Mouse (Mus musculus): ENCODE measurements at regions not wholly inside any gene's neighbourhood (a gene's known extent, or its start where the extent isn't known, plus 50 kb on each side); places are given as distances from the start of the nearest gene placed in this dataset.

DNA sequence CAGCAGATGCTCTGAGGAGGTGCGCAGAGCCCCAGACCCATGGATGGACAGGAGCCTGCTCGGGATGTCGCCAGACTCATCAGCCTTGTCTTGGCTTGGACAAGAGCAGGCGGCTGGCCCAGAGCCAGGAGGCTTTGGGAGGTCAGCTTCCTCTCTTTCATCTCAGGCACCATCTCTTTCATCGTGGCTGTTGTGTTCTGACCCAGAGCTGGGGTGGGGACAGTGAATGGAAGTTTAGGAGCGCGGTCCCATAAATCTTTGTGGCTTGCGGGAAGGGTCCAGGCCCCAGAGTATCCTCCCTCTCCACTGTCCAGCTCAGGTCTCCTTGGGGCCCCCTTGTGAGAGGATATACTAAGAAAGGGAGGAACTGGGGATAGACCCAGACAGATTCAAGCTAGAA lies 87.2 kb upstream of the Zbtb40 start:
- no peak for DNase-seq (ENCODE audit: extremely low read depth)
- TF ChIP-seq MEF2A (IDR thresholded peaks at IDR 0.05; ENCODE audit: borderline replicate concordance, low read depth, low read length) = no peak
- no peak for TF ChIP-seq MXI1 (IDR thresholded peaks at IDR 0.05; ENCODE audit: low read depth, low read length)
- no peak for TF ChIP-seq IRF4 (IDR thresholded peaks at IDR 0.05; ENCODE audit: low read depth, low read length)
- TF ChIP-seq JUND (conservative IDR thresholded peaks at IDR 0.05; ENCODE audit: low read depth, low read length) = no peak
- TF ChIP-seq ZC3H11A (IDR thresholded peaks at IDR 0.05; ENCODE audit: low read depth, low read length) = no peak
- no peak for TF ChIP-seq PAX5 (IDR thresholded peaks at IDR 0.05; ENCODE audit: low read length)
- no peak for TF ChIP-seq CTCF (conservative IDR thresholded peaks at IDR 0.05 in 1 of 2, IDR thresholded peaks at IDR 0.05 in 1 of 2; ENCODE audit: low read depth in 2 of 2, low read length in 2 of 2)
- no peak for TF ChIP-seq E2F4 (IDR thresholded peaks at IDR 0.05; ENCODE audit: insufficient replicate concordance, low read depth, low read length)
- TF ChIP-seq ZNF384 (IDR thresholded peaks at IDR 0.05; ENCODE audit: low read depth, low read length) = no peak
- TF ChIP-seq SIN3A (IDR thresholded peaks at IDR 0.05; ENCODE audit: low read length) = no peak
- no peak for TF ChIP-seq POLR2A (IDR thresholded peaks at IDR 0.05; ENCODE audit: low read depth, low read length)
- TF ChIP-seq CHD1 (IDR thresholded peaks at IDR 0.05; ENCODE audit: low read depth, low read length) = no peak
- TF ChIP-seq MAZ (IDR thresholded peaks at IDR 0.05; ENCODE audit: low read depth, low read length) = no peak
- TF ChIP-seq BHLHE40 (IDR thresholded peaks at IDR 0.05; ENCODE audit: low read depth, low read length) = no peak
- no peak for TF ChIP-seq ZMIZ1 (IDR thresholded peaks at IDR 0.05; ENCODE audit: low read depth, low read length)
- TF ChIP-seq ELF1 (IDR thresholded peaks at IDR 0.05; ENCODE audit: low read depth, low read length) = no peak
- Histone ChIP-seq H3K27me3 (replicated peaks) (peaks cover 95% of the 10 kb centered on the region), H3K9me3 (replicated peaks; ENCODE audit: low read length) (no peaks in the 10 kb centered on the region), H3K27ac (ENCODE audit: insufficient read depth, low read depth) (no peak overlapping the region), H3K9ac (ENCODE audit: insufficient read depth, low read depth) (no peak overlapping the region), H3K4me3 (replicated peaks in 1 of 3; ENCODE audit: low read depth in 2 of 3, low read length in 2 of 3, poor library complexity in 1 of 3) (no peak overlapping the region), H3K79me2 (replicated peaks; ENCODE audit: control insufficient read depth, extremely low read depth, insufficient read depth, poor library complexity, severe bottlenecking) (no peaks in the 10 kb centered on the region), H3K4me1 (ENCODE audit: control insufficient read depth in 1 of 2, insufficient read depth in 2 of 2) (no peaks in the 10 kb centered on the region), H3K4me2 (ENCODE audit: insufficient read depth, low read depth, poor library complexity, severe bottlenecking) (no peak overlapping the region), H3K36me3 (replicated peaks in 1 of 2; ENCODE audit: control insufficient read depth in 1 of 2, insufficient read depth in 1 of 2, low read length in 1 of 2) (no peaks in the 10 kb centered on the region)
- dilution Hi-C loops (cut with MboI; ENCODE audit: extremely low pct_ligation_motif_present, extremely low pct_unique_long_range_greater_than_20kb, low sequenced_read_pairs) = no loop called here
- in situ Hi-C loops (cut with MboI; ENCODE audit: low pct_ligation_motif_present, low pct_unique_long_range_greater_than_20kb, low sequenced_read_pairs) = no loop called here

DNA sequence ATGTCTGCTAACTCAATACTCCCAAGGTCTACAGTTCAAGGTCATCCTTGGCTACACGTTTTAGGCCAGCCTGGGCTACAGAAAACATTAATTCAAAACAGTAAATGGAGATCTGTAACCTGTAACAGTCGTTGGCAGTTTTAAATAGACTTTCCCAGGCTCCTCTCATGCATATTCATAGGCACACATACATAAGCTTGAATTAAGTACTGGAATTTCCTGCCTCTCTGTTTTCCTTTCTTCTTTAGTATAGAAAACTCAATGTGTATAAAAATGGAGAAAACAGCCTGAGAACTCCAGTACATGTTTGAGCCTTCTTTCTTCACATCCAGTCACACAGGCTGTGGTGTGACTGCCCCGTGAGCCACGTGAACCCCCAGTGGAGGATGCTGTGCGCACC lies 86.0 kb upstream of the Zbtb40 start:
- dilution Hi-C loops (cut with MboI; ENCODE audit: extremely low pct_ligation_motif_present, extremely low pct_unique_long_range_greater_than_20kb, low sequenced_read_pairs) (no loop called here), in situ Hi-C loops (cut with MboI; ENCODE audit: low pct_ligation_motif_present, low pct_unique_long_range_greater_than_20kb, low sequenced_read_pairs) (no loop called here)
- Histone ChIP-seq H3K4me3 (replicated peaks in 1 of 3; ENCODE audit: low read depth in 2 of 3, low read length in 2 of 3, poor library complexity in 1 of 3) (no peak overlapping the region), H3K9ac (ENCODE audit: insufficient read depth, low read depth) (no peak overlapping the region), H3K36me3 (replicated peaks in 1 of 2; ENCODE audit: control insufficient read depth in 1 of 2, insufficient read depth in 1 of 2, low read length in 1 of 2) (no peaks in the 10 kb centered on the region), H3K27me3 (replicated peaks) (peaks cover 96% of the 10 kb centered on the region), H3K4me1 (ENCODE audit: control insufficient read depth in 1 of 2, insufficient read depth in 2 of 2) (no peaks in the 10 kb centered on the region), H3K79me2 (replicated peaks; ENCODE audit: control insufficient read depth, extremely low read depth, insufficient read depth, poor library complexity, severe bottlenecking) (no peaks in the 10 kb centered on the region), H3K4me2 (ENCODE audit: insufficient read depth, low read depth, poor library complexity, severe bottlenecking) (no peak overlapping the region), H3K27ac (ENCODE audit: insufficient read depth, low read depth) (no peak overlapping the region), H3K9me3 (replicated peaks; ENCODE audit: low read length) (no peaks in the 10 kb centered on the region)
- DNase-seq (ENCODE audit: extremely low read depth) = no peak
- no peak for TF ChIP-seq USF1 (IDR thresholded peaks at IDR 0.05; ENCODE audit: low read depth, low read length)
- no peak for TF ChIP-seq MAFK (IDR thresholded peaks at IDR 0.05; ENCODE audit: insufficient replicate concordance, low read length)
- no peak for TF ChIP-seq JUND (conservative IDR thresholded peaks at IDR 0.05; ENCODE audit: low read depth, low read length)
- TF ChIP-seq CTCF (conservative IDR thresholded peaks at IDR 0.05 in 1 of 2, IDR thresholded peaks at IDR 0.05 in 1 of 2; ENCODE audit: low read depth in 2 of 2, low read length in 2 of 2) = no peak
- no peak for TF ChIP-seq TBP (conservative IDR thresholded peaks at IDR 0.05; ENCODE audit: low read depth, low read length)
- no peak for TF ChIP-seq CHD2 (IDR thresholded peaks at IDR 0.05; ENCODE audit: low read length)
- TF ChIP-seq MAZ (IDR thresholded peaks at IDR 0.05; ENCODE audit: low read depth, low read length) = no peak
- TF ChIP-seq JUN (IDR thresholded peaks at IDR 0.05; ENCODE audit: insufficient read depth, low read depth, low read length) = no peak
- no peak for TF ChIP-seq ETS1 (conservative IDR thresholded peaks at IDR 0.05; ENCODE audit: low read depth, low read length)
- TF ChIP-seq EP300 (IDR thresholded peaks at IDR 0.05; ENCODE audit: low read length) = no peak
- no peak for TF ChIP-seq MYC (IDR thresholded peaks at IDR 0.05; ENCODE audit: low read depth, low read length)
- no peak for TF ChIP-seq HCFC1 (IDR thresholded peaks at IDR 0.05; ENCODE audit: low read depth, low read length)
- no peak for TF ChIP-seq ELF1 (IDR thresholded peaks at IDR 0.05; ENCODE audit: low read depth, low read length)
- TF ChIP-seq POLR2AphosphoS2 (IDR thresholded peaks at IDR 0.05; ENCODE audit: low read depth, low read length) = no peak
- no peak for TF ChIP-seq SIN3A (IDR thresholded peaks at IDR 0.05; ENCODE audit: low read length)

Data from CH12.LX (cell line).